Mouse (Mus musculus): ENCODE results near the gene Ppp2r5a. TPM values are rescaled to one million over a fixed set of nuclear protein-coding genes. Genes with fewer than 3 reads are reported as not detected.
A peak's percentile ranks its signal among the peaks of the same experiment; 100 is the strongest.

The Ppp2r5a gene
- polyA plus RNA-seq, 1 experiment from 2014 or later: 21.8 TPM

DNA sequence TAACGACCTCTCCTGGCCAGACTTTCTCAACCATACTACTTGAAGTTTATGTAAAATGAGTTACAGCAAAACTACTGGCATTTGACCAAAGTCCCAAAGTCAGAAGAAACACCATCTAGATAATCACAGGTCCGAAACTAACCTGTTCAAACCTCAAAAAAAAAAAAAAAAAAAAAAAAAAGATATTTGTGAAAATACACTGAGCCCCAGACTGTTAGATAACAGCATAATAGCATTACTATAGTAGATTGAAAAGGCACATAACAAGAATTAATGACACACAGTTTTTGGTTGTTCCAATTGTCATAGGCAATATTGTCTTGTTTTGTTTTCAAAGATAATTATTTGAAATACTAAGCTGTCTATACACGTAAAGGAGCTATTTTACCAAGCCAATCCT lies 9.5 kb downstream of the Ppp2r5a start:
- Histone ChIP-seq H3K4me1 (peaks cover 27% of the 10 kb centered on the region), H3K36me3 (no peaks in the 10 kb centered on the region), H3K4me3 (no peak overlapping the region), H3K9me3 (no peaks in the 10 kb centered on the region), H3K27ac (no peak overlapping the region), H3K27me3 (ENCODE audit: insufficient read depth, poor library complexity, severe bottlenecking) (no peaks in the 10 kb centered on the region)
- WGBS: 71% methylated on average over 3 of the region's 3 CpGs
- no peak for DNase-seq (ENCODE audit: low spot score)

DNA sequence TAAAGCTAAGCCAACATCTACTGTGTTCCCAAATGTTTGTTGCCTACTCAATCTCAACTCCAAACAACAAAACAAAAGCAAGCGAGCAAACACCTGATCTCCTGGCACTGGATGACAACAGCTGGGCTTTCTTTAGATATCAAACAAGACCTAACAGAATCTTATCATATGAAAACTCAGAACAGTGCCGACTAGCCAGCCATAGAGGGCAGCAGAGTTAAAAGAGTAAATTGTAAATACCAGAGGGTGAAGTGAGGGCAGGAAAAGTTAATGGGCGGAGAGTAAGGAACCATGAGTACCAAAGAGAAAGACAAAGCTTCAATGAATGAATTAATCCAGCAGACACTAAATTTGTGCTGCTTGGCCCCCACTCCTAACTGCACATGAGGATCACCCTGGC lies 11.8 kb downstream of the Ppp2r5a start:
- H3K27ac ChIP-seq: no peak overlapping the region
- no peaks in the 10 kb centered on the region for H3K27me3 ChIP-seq (ENCODE audit: insufficient read depth, poor library complexity, severe bottlenecking)
- DNase-seq (ENCODE audit: low spot score): no peak
- H3K4me3 ChIP-seq: no peak overlapping the region
- WGBS: 11% methylated on average over 3 of the region's 3 CpGs
- H3K36me3 ChIP-seq: no peaks in the 10 kb centered on the region
- H3K9me3 ChIP-seq: no peaks in the 10 kb centered on the region
- H3K4me1 ChIP-seq: peaks cover 27% of the 10 kb centered on the region

DNA sequence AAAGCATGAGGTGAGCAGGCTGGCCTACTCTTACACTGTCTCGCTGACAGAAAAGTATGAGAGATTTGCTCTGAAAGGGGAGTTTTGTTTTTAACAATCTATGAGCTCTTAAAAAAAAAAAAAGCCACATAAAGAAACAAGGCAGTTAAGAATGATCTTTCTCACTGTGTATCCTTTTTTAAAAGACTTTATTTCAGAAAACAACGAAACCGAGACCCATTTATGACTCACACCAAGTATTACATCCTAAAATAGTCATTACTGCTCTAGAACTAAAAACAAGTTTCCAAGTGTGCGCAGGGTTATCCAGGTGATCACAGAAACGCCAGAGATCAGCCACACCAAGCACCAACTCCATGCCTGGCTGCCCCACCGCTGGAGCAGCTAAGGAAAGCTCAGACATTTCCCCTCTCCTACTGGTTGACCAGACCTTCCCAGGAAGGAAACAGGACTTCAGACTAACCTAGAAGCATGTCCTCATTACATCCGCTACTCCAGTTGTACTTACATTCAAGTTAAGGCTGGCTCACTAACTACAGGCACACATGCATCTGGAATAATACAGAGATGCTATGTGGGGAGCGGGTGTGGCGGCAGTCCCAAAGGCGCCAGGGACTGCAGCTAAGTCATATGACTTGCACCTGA lies 18.2 kb downstream of the Ppp2r5a start:
- peaks cover 5% of the 10 kb centered on the region; the same call in 1 of the 2 replicates for H3K36me3 ChIP-seq
- peaks cover 3% of the 10 kb centered on the region; the same call in 1 of the 2 replicates for H3K4me1 ChIP-seq
- WGBS: 94% methylated on average over 10 of the region's 10 CpGs
- H3K4me3 ChIP-seq: no peak overlapping the region
- H3K27me3 ChIP-seq (ENCODE audit: insufficient read depth, poor library complexity, severe bottlenecking): no peaks in the 10 kb centered on the region
- DNase-seq (ENCODE audit: low spot score): no peak
- no peaks in the 10 kb centered on the region for H3K9me3 ChIP-seq
- H3K27ac ChIP-seq: no peak overlapping the region

DNA sequence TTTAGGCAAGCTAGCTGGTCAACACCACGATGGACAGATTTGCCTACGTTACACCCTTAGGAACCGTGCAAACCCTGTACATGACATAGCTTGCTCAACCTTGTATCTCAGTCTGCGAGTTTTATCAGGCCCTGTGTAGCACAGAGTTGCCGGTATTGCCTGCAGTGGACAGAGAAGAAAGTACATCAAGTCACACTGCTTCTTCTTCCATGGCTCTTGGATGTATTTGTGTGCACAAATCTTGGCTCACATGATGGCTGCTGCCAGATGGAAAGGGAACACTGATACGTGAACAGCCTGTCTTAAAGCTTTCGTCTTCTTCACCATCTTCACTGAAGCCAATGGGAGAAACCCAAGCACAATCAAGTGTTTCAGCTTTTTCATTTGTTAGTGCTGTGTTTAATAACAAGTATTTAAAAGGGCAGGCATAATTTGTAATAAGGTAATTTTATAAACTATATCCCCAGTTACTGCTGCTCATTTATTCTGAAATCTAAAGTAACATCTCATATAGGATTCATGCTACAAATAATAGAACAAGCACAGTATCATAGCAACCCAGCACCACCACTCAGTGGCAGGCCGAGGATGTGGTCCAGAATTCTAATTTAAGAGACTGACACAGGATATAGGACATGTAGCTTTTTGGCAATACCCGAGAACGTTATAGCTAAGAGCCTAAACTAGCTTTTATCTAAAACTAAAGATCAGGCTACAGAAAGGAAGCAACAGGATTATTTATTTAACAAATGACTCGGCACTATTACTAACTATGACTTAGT lies 20.9 kb downstream of the Ppp2r5a start:
- peaks cover 6% of the 10 kb centered on the region; the same call in 1 of the 2 replicates for H3K4me1 ChIP-seq
- H3K4me3 ChIP-seq: no peak overlapping the region
- DNase-seq (ENCODE audit: low spot score): no peak
- H3K36me3 ChIP-seq: peaks cover 5% of the 10 kb centered on the region; the same call in 1 of the 2 replicates
- 80% methylated on average over 11 of the region's 11 CpGs for WGBS
- no peaks in the 10 kb centered on the region for H3K27me3 ChIP-seq (ENCODE audit: insufficient read depth, poor library complexity, severe bottlenecking)
- H3K9me3 ChIP-seq: no peaks in the 10 kb centered on the region
- no peak overlapping the region for H3K27ac ChIP-seq

DNA sequence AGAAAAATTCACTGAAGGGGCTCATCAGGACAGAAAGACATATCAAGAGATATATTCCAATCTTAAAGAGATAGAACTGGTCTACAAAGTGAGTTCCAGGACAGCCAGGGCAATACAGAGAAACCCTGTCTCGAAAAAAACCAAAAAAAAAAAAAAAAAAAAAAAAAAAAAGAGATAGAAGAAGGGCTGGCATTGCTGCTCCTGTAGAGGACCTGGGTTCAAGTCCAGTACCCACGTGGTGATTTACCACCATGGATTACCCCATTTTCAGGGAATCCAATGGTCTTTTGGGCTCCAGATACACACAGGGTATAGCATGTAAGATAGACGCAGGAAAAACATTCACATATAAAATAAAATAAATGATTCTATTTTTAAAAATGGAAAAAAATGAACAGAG lies 22.2 kb downstream of the Ppp2r5a start:
- H3K27me3 ChIP-seq (ENCODE audit: insufficient read depth, poor library complexity, severe bottlenecking): no peaks in the 10 kb centered on the region
- no peaks in the 10 kb centered on the region for H3K9me3 ChIP-seq
- no peak overlapping the region for H3K4me3 ChIP-seq
- peaks cover 11% of the 10 kb centered on the region for H3K4me1 ChIP-seq
- no peak overlapping the region for H3K27ac ChIP-seq
- WGBS: 91% methylated on average over 3 of the region's 3 CpGs
- H3K36me3 ChIP-seq: peaks cover 5% of the 10 kb centered on the region; the same call in 1 of the 2 replicates
- DNase-seq (ENCODE audit: low spot score): no peak

DNA sequence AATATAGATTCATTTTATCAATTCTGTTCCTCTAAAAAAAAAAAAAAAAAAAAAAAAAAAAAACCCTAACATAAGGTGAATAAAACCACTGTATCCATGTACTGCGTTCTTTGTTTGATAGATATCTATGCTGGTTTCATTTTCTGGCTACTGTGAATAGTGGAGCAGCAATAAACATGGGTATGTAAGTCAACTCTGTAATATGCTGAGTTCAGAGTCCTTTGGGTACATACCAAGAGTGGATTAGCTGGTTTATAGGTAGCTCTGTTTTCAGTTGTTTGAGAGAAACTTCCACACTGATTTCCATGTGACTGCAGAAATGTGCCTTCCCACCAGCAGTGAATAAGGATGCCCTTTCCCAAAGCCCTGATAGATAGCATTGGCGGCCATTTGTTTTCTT lies 25.0 kb downstream of the Ppp2r5a start:
- no peak overlapping the region for H3K27ac ChIP-seq
- 96% methylated on average over 2 of the region's 2 CpGs for WGBS
- DNase-seq (ENCODE audit: low spot score): no peak

DNA sequence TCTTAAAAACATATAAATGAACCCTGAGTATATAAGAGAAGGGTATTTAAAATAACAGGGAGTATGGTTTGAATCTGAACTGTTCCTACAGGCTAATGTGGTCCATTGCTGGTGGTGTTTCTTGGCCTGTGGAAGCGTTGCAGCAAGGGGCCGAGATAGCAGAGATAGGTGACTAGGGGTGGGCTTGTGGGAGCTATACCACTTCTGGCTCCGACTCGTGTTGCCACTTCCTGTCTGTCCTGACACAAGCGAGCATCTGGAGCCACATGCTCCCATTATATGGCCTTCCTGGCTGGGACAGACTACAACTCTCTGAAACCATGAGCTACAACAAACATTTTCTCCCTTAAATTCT lies 27.5 kb downstream of the Ppp2r5a start:
- 27% methylated on average over 5 of the region's 5 CpGs for WGBS
- Histone ChIP-seq H3K27me3 (ENCODE audit: insufficient read depth, poor library complexity, severe bottlenecking) (no peaks in the 10 kb centered on the region), H3K36me3 (peaks cover 11% of the 10 kb centered on the region), H3K9me3 (no peaks in the 10 kb centered on the region), H3K27ac (peak overlapping the region; percentile 36; the same call in 1 of the 2 replicates), H3K4me1 (peaks cover 21% of the 10 kb centered on the region), H3K4me3 (peak overlapping the region; percentile 35)
- DNase-seq (ENCODE audit: low spot score): no peak

More for the DNA sequence above, 25.0 kb downstream of the Ppp2r5a start:
- H3K4me1 ChIP-seq: peaks cover 20% of the 10 kb centered on the region
- no peaks in the 10 kb centered on the region for H3K36me3 ChIP-seq
- H3K27me3 ChIP-seq (ENCODE audit: insufficient read depth, poor library complexity, severe bottlenecking): no peaks in the 10 kb centered on the region
- H3K9me3 ChIP-seq: no peaks in the 10 kb centered on the region
- no peak overlapping the region for H3K4me3 ChIP-seq

DNA sequence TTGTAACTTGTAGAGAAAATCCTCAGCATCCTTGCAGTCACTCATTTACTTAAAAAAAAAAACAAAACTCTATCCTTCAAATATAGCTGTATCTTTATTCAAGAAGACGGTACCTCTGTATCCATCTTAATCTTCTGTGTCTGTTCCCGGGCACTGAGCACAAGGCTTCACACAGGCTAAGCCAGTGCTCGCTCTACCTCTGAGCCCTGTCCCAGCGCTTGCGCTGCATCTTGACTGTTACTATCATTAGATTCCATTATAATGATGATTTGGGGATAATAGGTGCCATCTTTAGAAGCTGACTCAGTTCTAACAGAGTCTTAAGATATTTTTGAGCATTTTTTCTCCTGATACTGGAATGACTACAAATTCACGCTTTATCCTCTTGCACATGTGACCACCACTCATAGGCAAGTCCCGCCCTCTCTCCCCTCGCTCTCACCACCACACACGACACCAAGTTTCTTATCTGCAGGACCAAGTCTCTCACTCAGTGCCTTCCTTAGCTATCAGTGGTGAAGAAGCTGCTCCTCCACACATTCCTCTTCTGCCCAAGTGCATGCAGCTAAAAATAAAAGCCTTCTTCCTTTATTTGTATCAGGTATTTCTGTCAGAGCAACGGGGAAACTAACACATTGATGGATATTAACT lies 28.0 kb downstream of the Ppp2r5a start:
- Histone ChIP-seq H3K4me3 (peak overlapping the region; percentile 35), H3K27me3 (ENCODE audit: insufficient read depth, poor library complexity, severe bottlenecking) (no peaks in the 10 kb centered on the region), H3K27ac (peak overlapping the region; percentile 36; the same call in 1 of the 2 replicates), H3K36me3 (peaks cover 16% of the 10 kb centered on the region), H3K4me1 (peaks cover 21% of the 10 kb centered on the region), H3K9me3 (no peaks in the 10 kb centered on the region)
- DNase-seq (ENCODE audit: low spot score): no peak
- WGBS: 52% methylated on average over 10 of the region's 10 CpGs

DNA sequence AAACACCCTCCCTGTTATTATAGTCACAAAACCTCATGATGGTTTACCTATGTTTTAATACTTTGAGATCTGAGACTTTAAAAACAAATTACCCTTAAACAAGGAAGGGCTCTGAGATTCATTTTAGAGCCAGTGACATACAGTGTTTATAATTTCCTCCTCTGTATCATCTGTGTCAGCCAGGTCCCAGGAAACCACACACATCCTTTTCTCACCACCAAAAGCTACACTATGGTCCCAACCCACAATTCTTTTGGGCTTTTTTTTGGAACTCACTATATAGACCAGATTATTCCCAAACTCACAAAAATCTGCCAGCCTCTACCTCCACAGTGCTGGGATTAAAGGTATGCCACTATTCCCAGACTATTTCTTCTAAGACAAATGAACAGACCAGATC lies 33.9 kb downstream of the Ppp2r5a start:
- H3K27ac ChIP-seq: no peak overlapping the region
- H3K27me3 ChIP-seq (ENCODE audit: insufficient read depth, poor library complexity, severe bottlenecking): no peaks in the 10 kb centered on the region
- H3K4me3 ChIP-seq: no peak overlapping the region
- H3K4me1 ChIP-seq: peaks cover 4% of the 10 kb centered on the region; the same call in 1 of the 2 replicates
- DNase-seq (ENCODE audit: low spot score): no peak
- H3K36me3 ChIP-seq: peaks cover 52% of the 10 kb centered on the region
- no peaks in the 10 kb centered on the region for H3K9me3 ChIP-seq

DNA sequence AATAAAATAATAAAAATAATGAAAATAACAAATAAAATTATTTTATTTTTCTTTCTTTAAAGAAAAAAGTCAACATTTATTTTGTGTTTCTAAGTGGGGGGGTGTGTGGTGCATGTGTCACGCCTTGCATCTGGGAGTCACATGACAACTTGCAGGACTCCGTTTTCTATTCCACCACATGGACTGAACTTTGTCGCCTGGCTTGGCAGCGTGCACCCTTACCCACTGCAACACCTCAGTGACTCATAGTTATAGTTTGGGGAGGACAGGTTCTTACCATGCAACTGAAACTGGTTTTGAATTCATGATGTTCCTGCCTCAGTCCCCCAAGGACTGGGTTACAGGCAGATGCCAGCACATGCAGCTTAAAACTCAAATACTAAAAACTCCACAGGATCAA lies 34.9 kb downstream of the Ppp2r5a start:
- WGBS: 81% methylated on average over 4 of the region's 4 CpGs

DNA sequence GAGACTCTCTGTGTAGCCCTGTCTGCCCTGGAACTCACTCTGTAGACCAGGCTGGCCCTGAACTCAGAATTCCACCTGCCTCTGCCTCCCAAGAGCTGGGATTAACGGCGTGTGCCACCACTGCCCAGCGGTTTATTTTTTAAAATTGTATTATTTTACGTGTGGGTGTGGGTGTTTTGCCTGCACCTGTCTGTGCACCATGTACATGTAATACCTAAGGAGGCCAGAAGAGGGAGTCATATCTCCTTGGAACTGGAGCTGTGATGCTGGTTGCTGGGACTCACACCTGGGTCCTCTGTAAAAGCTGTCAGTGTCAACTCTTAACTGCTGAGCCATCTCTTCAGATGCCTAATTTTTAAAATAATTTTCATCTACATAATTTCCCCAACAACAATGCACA lies 38.6 kb downstream of the Ppp2r5a start:
- Histone ChIP-seq H3K4me3 (no peak overlapping the region), H3K27me3 (ENCODE audit: insufficient read depth, poor library complexity, severe bottlenecking) (no peaks in the 10 kb centered on the region), H3K36me3 (peaks cover 56% of the 10 kb centered on the region), H3K4me1 (no peaks in the 10 kb centered on the region), H3K27ac (no peak overlapping the region), H3K9me3 (no peaks in the 10 kb centered on the region)
- WGBS: 70% methylated on average over 4 of the region's 4 CpGs
- DNase-seq (ENCODE audit: low spot score): no peak

More for the DNA sequence above, 34.9 kb downstream of the Ppp2r5a start:
- H3K27me3 ChIP-seq (ENCODE audit: insufficient read depth, poor library complexity, severe bottlenecking): no peaks in the 10 kb centered on the region
- H3K36me3 ChIP-seq: peaks cover 55% of the 10 kb centered on the region
- H3K4me1 ChIP-seq: peaks cover 4% of the 10 kb centered on the region; the same call in 1 of the 2 replicates
- no peak for DNase-seq (ENCODE audit: low spot score)
- H3K27ac ChIP-seq: no peak overlapping the region
- H3K9me3 ChIP-seq: no peaks in the 10 kb centered on the region
- no peak overlapping the region for H3K4me3 ChIP-seq

DNA sequence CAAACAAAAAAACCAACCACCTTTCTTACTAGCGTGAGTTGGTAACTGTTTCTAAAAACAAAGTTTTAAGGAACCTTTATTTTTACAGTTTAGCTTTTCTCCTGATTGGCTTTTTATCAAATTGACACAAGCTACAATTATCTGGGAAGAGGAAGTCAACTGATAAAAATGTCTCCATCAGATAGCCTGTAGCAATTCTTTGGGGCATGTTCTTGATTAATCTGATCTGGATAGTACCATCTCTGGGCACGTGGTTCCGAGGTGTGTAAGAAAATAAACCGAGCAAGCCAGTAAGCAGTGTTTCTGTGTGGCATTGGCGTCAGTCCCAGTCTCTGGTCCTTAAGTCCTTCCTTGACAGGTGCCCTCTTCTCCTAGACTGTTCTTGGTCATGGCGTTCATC lies 40.7 kb downstream of the Ppp2r5a start:
- Histone ChIP-seq H3K27ac (no peak overlapping the region), H3K4me1 (no peaks in the 10 kb centered on the region), H3K4me3 (no peak overlapping the region), H3K27me3 (ENCODE audit: insufficient read depth, poor library complexity, severe bottlenecking) (no peaks in the 10 kb centered on the region), H3K9me3 (no peaks in the 10 kb centered on the region), H3K36me3 (peaks cover 65% of the 10 kb centered on the region)
- 82% methylated on average over 6 of the region's 6 CpGs for WGBS
- DNase-seq (ENCODE audit: low spot score): no peak

DNA sequence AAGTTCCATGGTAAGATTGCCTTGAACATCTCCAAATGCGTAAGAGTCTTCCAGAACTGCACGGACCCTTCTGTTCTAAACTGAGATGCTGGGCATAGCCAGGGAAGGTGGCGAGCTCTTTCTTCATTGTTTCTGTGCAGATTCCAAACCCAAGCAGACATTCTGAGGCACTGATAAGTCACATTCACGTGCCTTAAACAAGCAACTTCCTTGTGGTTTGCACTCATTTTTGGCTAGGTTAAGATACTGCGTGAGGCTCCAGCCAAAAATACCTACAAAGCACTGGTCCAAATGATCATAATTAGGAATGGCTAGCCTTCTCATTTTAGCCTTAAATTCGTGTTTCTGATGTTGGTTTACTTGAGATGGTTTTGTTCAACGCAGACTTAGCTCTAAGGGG lies 43.6 kb downstream of the Ppp2r5a start:
- peaks cover 73% of the 10 kb centered on the region for H3K36me3 ChIP-seq
- WGBS: 82% methylated on average over 7 of the region's 7 CpGs

More for the DNA sequence above, 43.6 kb downstream of the Ppp2r5a start:
- H3K4me3 ChIP-seq: no peak overlapping the region
- no peak overlapping the region for H3K27ac ChIP-seq
- H3K4me1 ChIP-seq: no peaks in the 10 kb centered on the region
- no peaks in the 10 kb centered on the region for H3K27me3 ChIP-seq (ENCODE audit: insufficient read depth, poor library complexity, severe bottlenecking)
- DNase-seq (ENCODE audit: low spot score): no peak
- no peaks in the 10 kb centered on the region for H3K9me3 ChIP-seq

Measured in heart, embryonic 10.5 days (tissue).